8 mouse cellular contexts compared by ENCODE assay signal in the genomic region with DNA sequence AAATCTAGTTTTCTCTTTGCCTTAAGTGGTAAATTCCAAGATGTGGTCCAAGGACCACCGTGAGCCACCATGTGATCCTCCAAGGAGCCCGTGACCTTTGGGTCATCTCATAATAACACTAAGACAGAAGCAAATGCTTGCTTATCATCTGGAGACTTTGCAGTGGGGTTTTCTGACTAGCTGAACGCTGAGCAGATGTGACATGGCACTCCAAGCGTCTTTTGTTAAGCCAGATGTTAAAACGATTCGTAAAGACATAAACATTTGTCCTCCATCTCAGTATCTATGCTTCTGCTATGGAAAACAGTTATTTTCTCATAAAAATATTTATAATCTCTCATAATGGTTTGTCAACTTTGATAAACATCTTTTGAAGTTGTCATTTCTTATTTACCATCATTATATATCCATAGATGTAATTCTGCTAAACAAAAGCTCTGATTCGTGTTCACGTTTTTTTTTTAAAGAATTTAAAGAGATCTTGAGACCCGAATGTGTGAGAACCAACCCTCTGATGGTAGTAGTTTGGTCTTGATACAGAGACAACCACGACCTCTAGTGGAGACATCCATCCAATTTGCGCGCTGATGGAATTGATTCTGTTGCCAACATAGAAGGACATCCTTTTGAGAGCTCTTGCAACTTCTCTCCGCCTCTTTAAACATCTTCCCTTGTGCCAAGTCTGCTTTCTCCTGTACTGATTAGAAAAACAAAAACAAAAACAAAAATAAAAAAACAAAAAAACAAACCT.
DNase-seq lines count a peak whose midpoint lies in the region; ATAC-seq and TF ChIP-seq lines count a peak whose summit lies in the region.

No protein-coding gene starts in this region.

- no peak for TF ChIP-seq CTCF in liver, adult 2 months (IDR thresholded peaks at IDR 0.05; ENCODE audit: low read depth, low read length)

- H3K9ac ChIP-seq in liver, adult 2 months (ENCODE audit: low read depth, low read length): no peak overlapping the region

- 71% methylated on average over 13 of the region's 13 CpGs for WGBS in liver, adult 2 months

- no peaks in the 10 kb centered on the region for H3K79me2 ChIP-seq in liver, adult 2 months (ENCODE audit: control insufficient read depth, insufficient read depth, low read length)

- H3K4me1 ChIP-seq in liver, adult 2 months (ENCODE audit: control insufficient read depth, insufficient read depth, low read length): no peaks in the 10 kb centered on the region

- 0 out of 2 replicates have a peak overlapping the region, but pooled peaks have one; percentile 58 for H3K27ac ChIP-seq in liver, adult 2 months (replicated peaks; ENCODE audit: insufficient read depth, low read depth, low read length)

- DNase-seq in cerebellum, postnatal 10 days: peak; percentile 73 to 77
- DNase-seq in cerebellum, adult 11-12 months: no peak
- peak; percentile 8 for DNase-seq in liver, adult 2 months (ENCODE audit: extremely low read depth, low read depth, low spot score)
- no peak for DNase-seq in liver
- DNase-seq in embryo, embryonic 11 days: peak; percentile 48
- DNase-seq in mesoderm, embryonic 11.5 days (ENCODE audit: low read depth, low spot score): peak; percentile 50
- DNase-seq in frontal cortex, postnatal 14 days (ENCODE audit: low spot score in 2 of 2): no peak

- no peak for ATAC-seq in megakaryocyte-erythroid progenitor cell, adult 5-6 weeks (replicated peaks; ENCODE audit: low FRiP score, low TSS enrichment, poor library complexity, severe bottlenecking)

- TF ChIP-seq POLR2A in liver, adult 2 months (IDR thresholded peaks at IDR 0.05; ENCODE audit: extremely low read depth, insufficient read depth, low read length): no peak

- no peaks in the 10 kb centered on the region for H3K36me3 ChIP-seq in liver, adult 2 months (ENCODE audit: control insufficient read depth, insufficient read depth, low read length)

- H3K27me3 ChIP-seq in liver, adult 2 months (ENCODE audit: control insufficient read depth, insufficient read depth, low read length): 0 out of 2 replicates have a peak, but pooled peaks cover 2% of the 10 kb centered on the region

- no peak overlapping the region for H3K4me3 ChIP-seq in liver, adult 2 months (ENCODE audit: insufficient read depth, low read depth, low read length)

Comparison
In these comparisons a context has a peak if more than half of its experiments do, and no peak if none do; other contexts are left out.
1. DNase-seq: peak in cerebellum, postnatal 10 days (2 of 2), liver, adult 2 months (single experiment), embryo, embryonic 11 days (single experiment) and mesoderm, embryonic 11.5 days (single experiment); none in cerebellum, adult 11-12 months (single experiment), liver (single experiment) and frontal cortex, postnatal 14 days (0 of 2).